Mouse (Mus musculus) embryo, embryonic 9.5 days (tissue): Measurements from ENCODE around the gene 4930524B15Rik.
"Not testable (repeated sequence)": the region's sequence is repeated elsewhere in the genome, so short reads cannot be mapped to it uniquely, and the experiment has no call there.

Source experiments
- DNase-seq: peaks from one replicate; pipeline ENCODE4 v3.0.0-alpha.2; 2017; ENCODE audit errors: extremely low spot score

Gene 4930524B15Rik

GRCm38 (mm10) chr11:31983249-31983648 lies 17.9 kb downstream of the 4930524B15Rik start:
- DNase-seq, result no peak

- DNase-seq, result no peak
These were observed 19.4 kb downstream of the 4930524B15Rik start for GRCm38 (mm10) chr11:31984786-31985185.

GRCm38 (mm10) chr11:31992535-31992934 lies 27.1 kb downstream of the 4930524B15Rik start:
- DNase-seq, result no peak

- no peak for DNase-seq
These were observed 34.3 kb downstream of the 4930524B15Rik start for GRCm38 (mm10) chr11:31999716-32000115.

GRCm38 (mm10) chr11:32000281-32000680 lies 34.9 kb downstream of the 4930524B15Rik start, which contains the start of gene Nsg2:
Nsg2 (plus strand) TSS chr11:32000463.
- DNase-seq, result peak; percentile 72

- DNase-seq, result peak; percentile 60
These were observed 36.0 kb downstream of the 4930524B15Rik start for GRCm38 (mm10) chr11:32001181-32001910.

GRCm38 (mm10) chr11:32002670-32003072 lies 37.3 kb downstream of the 4930524B15Rik start:
- DNase-seq, result peak; percentile 69

GRCm38 (mm10) chr11:32008049-32008448 lies 42.7 kb downstream of the 4930524B15Rik start:
- DNase-seq, result not testable (repeated sequence)

- no peak for DNase-seq
These were observed 43.5 kb downstream of the 4930524B15Rik start for GRCm38 (mm10) chr11:32008852-32009251.

GRCm38 (mm10) chr11:32009961-32010662 lies 44.7 kb downstream of the 4930524B15Rik start:
- DNase-seq, result peak; percentile 57

GRCm38 (mm10) chr11:32010663-32010970 lies 45.2 kb downstream of the 4930524B15Rik start:
- no peak for DNase-seq

GRCm38 (mm10) chr11:32011867-32012603 lies 46.6 kb downstream of the 4930524B15Rik start:
- DNase-seq, result no peak

GRCm38 (mm10) chr11:32013014-32013427 lies 47.6 kb downstream of the 4930524B15Rik start:
- no peak for DNase-seq

GRCm38 (mm10) chr11:32013561-32013960 lies 48.2 kb downstream of the 4930524B15Rik start:
- no peak for DNase-seq

- DNase-seq, result no peak
These were observed 52.8 kb downstream of the 4930524B15Rik start for GRCm38 (mm10) chr11:32018201-32018600.

- DNase-seq, result peak; percentile 13
These were observed 54.9 kb downstream of the 4930524B15Rik start for GRCm38 (mm10) chr11:32020031-32020965.

GRCm38 (mm10) chr11:32026634-32027033 lies 61.2 kb downstream of the 4930524B15Rik start:
- DNase-seq, result no peak

GRCm38 (mm10) chr11:32027474-32028342 lies 62.3 kb downstream of the 4930524B15Rik start:
- DNase-seq, result no peak

- DNase-seq, result no peak
These were observed 63.2 kb downstream of the 4930524B15Rik start for GRCm38 (mm10) chr11:32028605-32029004.
